Mouse (Mus musculus) lung, postnatal 10 days (tissue): ENCODE measurements around the gene Scaf11.
A peak's percentile ranks its signal among the peaks of the same experiment; 100 is the strongest.

Experiments
- DNase-seq: peaks from one replicate; pipeline ENCODE4 v3.0.0; 2021

Gene Scaf11

DNA sequence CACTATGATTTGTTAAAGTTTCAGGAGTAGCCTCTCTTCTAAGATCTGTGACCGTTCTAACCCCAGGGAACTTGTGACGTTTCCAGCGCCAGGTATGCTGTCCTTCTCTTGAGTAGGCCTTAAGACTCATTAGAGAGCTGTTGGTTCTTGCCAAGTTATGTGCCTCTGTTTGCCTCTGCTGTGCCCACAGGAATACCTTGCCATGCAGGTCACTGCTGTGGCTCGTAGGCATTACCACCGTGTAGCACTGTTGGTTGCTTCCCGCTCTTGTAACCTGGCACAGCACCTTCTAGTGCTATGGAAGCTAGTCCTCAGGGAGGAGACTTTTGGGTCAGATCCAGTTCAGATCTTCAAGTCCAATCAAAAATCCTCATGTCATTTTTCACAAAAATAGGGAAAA, 65.6 kb downstream of the Scaf11 start:
- DNase-seq: peak; percentile 49

DNA sequence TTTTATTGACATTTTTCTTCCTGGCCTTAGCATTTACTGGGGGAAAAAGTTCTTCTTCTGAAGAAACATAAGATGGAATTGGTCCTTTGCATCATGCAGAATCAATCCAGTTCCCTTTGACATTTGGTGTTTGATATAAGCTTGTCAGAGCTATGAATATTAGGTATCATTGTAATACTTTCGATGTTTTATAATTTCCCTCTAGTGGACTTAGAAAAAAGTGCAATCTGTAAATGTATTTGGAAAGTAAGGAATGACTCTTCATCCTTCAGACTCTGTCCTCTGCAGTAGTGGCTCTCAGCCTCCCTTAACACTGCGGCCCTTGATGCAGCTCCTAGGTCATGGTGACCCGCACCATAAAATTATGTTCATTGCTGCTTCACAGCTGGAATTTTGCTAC, 67.8 kb downstream of the Scaf11 start:
- no peak for DNase-seq

DNA sequence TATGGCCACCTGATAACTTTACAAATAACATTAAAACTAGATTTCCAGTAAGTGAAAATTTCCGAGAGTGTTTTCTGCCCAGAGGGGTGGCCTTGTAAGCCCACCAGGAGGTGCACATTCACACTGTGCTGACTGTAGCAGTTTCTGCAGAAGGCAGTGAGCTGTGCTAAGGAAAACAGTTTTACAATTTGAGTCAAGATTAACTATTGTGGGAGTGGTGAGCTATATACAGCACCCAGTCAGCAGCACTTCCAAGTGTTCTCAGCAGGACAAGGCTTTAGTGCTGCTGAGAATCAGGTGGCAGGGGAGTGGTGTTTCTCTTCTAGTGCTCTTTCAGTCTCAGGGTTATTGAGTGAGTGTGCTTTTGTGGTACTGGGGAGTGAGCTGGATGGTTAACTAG, 72.1 kb downstream of the Scaf11 start:
- no peak for DNase-seq

DNA sequence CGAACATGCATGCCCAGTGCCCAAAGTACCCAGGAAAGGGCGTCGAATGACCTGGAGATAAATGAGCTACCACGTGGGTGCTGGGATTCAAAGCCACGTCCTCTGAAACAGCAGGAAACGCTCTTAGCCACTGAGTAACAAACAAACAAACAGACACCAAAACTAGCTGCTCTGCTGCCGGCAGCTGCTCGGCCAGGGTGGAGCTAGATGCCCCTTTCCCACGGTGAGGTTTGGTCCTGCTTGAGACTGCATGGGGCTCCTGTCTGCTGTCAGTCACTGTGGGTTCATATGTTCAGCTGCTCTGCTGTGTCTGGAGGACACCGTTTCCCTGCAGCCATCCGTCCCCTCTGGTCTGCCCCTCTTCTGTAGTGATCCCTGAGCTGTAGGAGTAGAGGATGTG, 78.4 kb downstream of the Scaf11 start:
- DNase-seq: peak; percentile 14

DNA sequence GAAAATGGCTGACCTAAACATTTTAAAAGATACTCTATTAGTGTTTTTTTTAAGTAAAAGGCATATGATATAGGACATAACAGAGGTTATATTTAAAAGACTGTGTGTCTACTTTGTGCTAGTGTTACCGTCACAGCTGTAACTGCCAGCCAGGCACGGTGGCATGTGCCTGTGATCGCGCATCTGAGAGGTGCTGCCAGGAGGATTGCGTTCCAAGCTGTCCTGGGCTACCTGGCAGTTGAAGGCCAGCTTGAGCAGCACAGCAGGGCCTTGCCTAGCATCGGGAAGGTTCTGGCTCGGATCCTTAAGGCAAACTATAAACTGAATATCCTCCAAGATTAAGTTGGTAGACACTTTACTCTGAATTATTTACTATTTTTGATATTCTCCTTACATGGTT, 82.9 kb downstream of the Scaf11 start:
- no peak for DNase-seq

DNA sequence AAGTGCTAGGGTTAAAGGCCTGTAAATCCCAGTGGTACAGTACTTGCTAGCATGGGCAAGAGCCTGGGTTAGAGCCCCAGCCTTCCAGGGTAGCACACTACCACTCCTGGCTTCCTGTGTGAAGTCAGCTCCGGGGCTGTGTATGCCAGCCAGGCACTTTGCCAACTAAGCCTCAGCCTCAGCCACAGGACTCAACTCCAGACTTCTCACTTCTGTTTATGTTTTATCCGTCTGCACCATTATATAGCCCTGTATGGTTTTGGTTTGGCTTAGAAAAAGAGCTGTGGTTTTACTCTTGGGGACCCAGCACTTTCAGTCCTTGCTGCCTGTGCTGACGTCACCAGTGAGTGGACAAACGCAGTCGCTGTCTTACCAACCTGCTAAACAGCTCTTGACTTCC, 83.4 kb downstream of the Scaf11 start:
- peak; percentile 46 for DNase-seq

DNA sequence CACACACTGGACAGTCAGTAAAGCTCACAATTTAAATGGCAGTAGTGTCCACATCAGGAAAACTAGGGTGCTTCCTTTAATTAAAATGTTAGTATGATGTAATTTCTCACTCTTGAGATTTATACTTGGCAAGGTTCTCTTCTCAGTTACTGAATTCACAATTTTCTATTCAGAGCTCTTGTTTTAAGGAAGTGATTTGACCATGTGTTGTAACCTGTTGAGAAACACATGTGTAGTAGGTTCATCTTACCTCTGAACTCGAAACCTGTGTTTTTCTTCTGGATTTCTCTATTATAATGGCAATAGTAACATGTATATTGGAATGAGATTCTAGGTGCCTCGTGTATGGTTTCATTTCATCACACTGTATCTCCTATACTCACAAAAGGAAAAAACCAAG, 84.4 kb downstream of the Scaf11 start:
- DNase-seq: no peak

DNA sequence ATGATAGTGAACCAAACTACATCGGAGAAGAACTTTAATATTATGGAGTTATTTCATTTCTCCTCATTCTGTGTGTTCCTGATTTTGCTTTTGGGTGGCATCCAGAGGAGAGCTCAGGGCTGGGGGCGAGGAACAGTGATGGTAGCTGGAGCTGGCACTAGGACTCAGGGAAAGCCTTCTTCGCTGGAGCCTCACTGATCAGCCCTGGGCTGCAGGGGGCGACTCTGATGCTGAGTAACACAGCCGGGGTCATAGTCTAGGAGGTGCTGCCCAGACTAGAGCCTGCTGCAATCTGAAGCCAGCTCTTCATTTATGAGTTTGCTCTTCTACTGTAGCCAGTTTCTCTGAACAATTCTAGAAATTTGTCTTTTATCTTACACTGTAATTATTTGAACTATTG, 87.5 kb downstream of the Scaf11 start:
- peak; percentile 21 for DNase-seq

DNA sequence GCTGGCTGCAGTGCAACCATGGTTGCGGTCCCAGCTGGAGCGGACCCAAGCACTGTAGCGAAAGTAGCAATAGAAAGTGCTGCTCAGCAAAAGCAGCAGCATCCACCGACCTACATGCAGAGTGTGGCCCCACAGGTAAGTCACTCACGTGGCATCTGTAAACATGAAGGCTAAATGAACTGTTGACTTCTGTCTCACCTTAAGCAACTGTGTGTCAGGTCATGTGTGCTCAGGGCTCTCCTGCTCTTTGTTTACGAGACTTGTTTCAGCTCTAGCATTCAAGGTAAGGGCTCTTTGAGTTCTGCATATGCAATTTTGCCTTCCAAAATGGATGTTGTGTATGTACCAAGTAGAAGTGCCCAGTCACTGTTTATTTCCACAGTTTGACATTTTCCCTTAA, 88.0 kb downstream of the Scaf11 start:
- DNase-seq: no peak

DNA sequence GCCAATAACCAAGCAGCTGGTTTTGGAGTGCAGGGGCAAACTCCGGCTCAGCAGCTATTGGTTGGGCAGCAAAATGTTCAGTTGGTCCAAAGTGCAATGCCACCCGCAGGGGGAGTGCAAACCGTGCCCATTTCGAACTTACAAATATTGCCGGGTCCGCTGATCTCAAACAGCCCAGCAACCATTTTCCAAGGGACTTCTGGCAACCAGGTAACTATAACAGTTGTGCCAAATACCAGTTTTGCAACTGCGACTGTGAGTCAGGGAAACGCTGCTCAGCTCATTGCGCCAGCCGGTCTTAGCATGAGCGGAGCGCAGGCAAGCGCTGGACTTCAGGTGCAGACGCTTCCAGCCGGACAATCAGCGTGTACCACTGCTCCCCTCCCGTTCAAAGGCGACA, 89.3 kb downstream of the Scaf11 start:
- no peak for DNase-seq

DNA sequence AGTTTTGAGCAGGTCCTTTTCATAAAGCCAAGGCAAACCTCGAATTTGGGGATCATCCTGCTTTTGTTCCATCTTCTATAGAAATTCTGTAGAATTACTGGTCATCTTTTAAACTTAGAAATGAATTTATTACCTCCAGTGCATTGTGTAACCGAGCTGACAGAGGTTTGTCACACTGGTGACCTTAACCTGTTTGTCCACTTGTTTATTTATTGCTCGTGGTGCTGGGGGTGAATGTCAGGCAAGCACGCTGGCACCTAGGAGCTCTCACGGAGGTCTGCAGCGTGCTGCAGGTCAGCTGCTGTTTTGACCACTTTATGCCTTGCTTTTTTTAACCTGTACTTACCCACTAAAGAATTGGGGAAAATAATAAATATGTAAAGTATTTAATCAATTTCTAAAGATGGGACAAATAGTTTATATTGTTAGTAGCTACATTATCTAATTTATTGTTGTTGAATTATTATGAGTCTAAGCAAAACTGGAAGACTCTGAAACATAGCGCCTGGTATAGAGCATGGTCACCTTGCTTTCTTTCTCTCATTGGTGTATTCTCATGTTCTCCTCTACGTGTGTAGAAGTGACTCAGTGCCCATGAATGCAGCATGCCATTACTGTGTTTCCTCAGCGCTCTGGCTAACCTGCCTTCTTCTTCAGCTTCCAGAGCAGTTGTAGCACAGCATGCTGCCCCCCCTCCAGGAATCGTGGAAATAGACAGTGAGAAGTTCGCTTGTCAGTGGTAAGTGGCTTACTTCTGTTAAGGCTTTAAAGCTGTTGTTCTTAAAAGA, 94.3 kb downstream of the Scaf11 start:
- no peak for DNase-seq

DNA sequence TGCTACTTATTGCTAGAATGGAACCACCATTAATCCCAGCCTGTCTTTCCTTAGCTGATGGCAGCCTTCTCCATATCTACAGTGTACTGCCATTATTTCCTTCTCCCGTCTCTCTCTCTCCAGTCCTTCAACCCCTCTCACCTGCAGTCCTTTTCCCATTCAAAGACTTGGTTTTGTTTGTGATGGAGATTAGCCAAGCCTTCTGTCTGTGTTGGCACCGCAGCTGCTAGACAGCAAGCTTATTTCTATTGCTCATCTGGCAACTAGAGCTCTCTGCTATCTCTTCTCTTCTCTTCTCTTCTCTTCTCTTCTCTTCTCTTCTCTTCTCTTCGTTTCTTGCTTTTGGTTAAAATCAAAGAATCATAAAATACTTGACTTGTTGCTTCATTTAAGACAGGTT, 95.3 kb downstream of the Scaf11 start:
- no peak for DNase-seq
